Comparison of ENCODE assay signal across 11 mouse cellular contexts in genomic region chr17:24480201-24480826, GRCm38 (mm10). TPM values are rescaled to one million over a fixed set of nuclear protein-coding genes. Genes with fewer than 3 reads are reported as not detected.
A peak's percentile ranks its signal among the peaks of the same experiment; 100 is the strongest.
DNase-seq lines count a peak whose midpoint lies in the region; ATAC-seq and TF ChIP-seq lines count a peak whose summit lies in the region.
"Had no signal": no experiment of that assay in that cellular context is flagged by ENCODE, and none has a peak within 500 bp of the region (broad histone marks: within the 10 kb centered on the region; RNA-seq: fewer than 3 reads in every experiment).

No protein-coding gene starts in this region.

- no peak overlapping the region for H3K4me3 ChIP-seq in kidney, postnatal 0 days (replicated peaks; ENCODE audit: low read depth, low read length)
- H3K4me3 ChIP-seq in cortical plate, adult 2 months (ENCODE audit: insufficient read depth, low read length) = no peak overlapping the region
- H3K4me3 ChIP-seq in liver, postnatal 0 days (ENCODE audit: low read depth, low read length) = no peak overlapping the region
- H3K4me3 ChIP-seq in cerebellum, adult 2 months (replicated peaks; ENCODE audit: insufficient read depth, low read depth, low read length) = no peak overlapping the region

- H3K9me3 ChIP-seq in kidney, postnatal 0 days (replicated peaks; ENCODE audit: low read length) = no peaks in the 10 kb centered on the region
- H3K9me3 ChIP-seq in liver, postnatal 0 days (ENCODE audit: low read length) = no peaks in the 10 kb centered on the region
- H3K9me3 ChIP-seq: limb, embryonic 15.5 days had no signal

- no peak overlapping the region for H3K4me2 ChIP-seq in kidney, postnatal 0 days (ENCODE audit: low read length)
- no peak overlapping the region for H3K4me2 ChIP-seq in liver, postnatal 0 days (ENCODE audit: low read depth, low read length)
- H3K4me2 ChIP-seq: limb, embryonic 15.5 days had no signal

- WGBS in kidney, postnatal 0 days = 44% methylated on average over 3 of the region's 3 CpGs
- WGBS in liver, postnatal 0 days (ENCODE audit: insufficient replicate concordance) = 53% methylated on average over 3 of the region's 3 CpGs
- WGBS in cerebellum, adult 2 months = 33% methylated on average over 3 of the region's 3 CpGs

- no peak for ATAC-seq in kidney, postnatal 0 days (replicated peaks; ENCODE audit: low FRiP score, low read depth)
- no peak for ATAC-seq in liver, postnatal 0 days

- no peak for TF ChIP-seq POLR2A in cortical plate, adult 2 months (IDR thresholded peaks at IDR 0.05; ENCODE audit: extremely low read depth, insufficient read depth, low read length)
- TF ChIP-seq POLR2A in cerebellum, adult 2 months (IDR thresholded peaks at IDR 0.05; ENCODE audit: borderline replicate concordance, insufficient read depth, low read length) = no peak

- H3K9ac ChIP-seq in kidney, postnatal 0 days (ENCODE audit: low read depth, low read length) = no peak overlapping the region
- no peak overlapping the region for H3K9ac ChIP-seq in liver, postnatal 0 days (replicated peaks)
- H3K9ac ChIP-seq: limb, embryonic 15.5 days had no signal

- H3K27ac ChIP-seq in kidney, postnatal 0 days = no peak overlapping the region
- H3K27ac ChIP-seq in cortical plate, adult 2 months (ENCODE audit: insufficient read depth, low read length) = no peak overlapping the region
- no peak overlapping the region for H3K27ac ChIP-seq in liver, postnatal 0 days (ENCODE audit: low read depth)
- H3K27ac ChIP-seq in cerebellum, adult 2 months (ENCODE audit: insufficient read depth, low read length) = no peak overlapping the region
- H3K27ac ChIP-seq: limb, embryonic 15.5 days had no signal

- peaks cover 19% of the 10 kb centered on the region for H3K36me3 ChIP-seq in kidney, postnatal 0 days (ENCODE audit: insufficient read depth, low read length)
- peaks cover 19% of the 10 kb centered on the region for H3K36me3 ChIP-seq in liver, postnatal 0 days (replicated peaks; ENCODE audit: insufficient read depth, low read length)

- TF ChIP-seq CTCF in kidney, postnatal 0 days (IDR thresholded peaks at IDR 0.05; ENCODE audit: low read depth) = peak; percentile 59
- TF ChIP-seq CTCF in cortical plate, adult 2 months (IDR thresholded peaks at IDR 0.05; ENCODE audit: extremely low read depth, insufficient read depth, low read length) = peak; percentile 46
- peak; percentile 44 for TF ChIP-seq CTCF in liver, postnatal 0 days (IDR thresholded peaks at IDR 0.05; ENCODE audit: low read depth)
- no peak; the same call in 1 of the 2 replicates for TF ChIP-seq CTCF in cerebellum, adult 2 months (IDR thresholded peaks at IDR 0.05; ENCODE audit: borderline replicate concordance, insufficient read depth, low read depth, low read length)

- no peaks in the 10 kb centered on the region for H3K27me3 ChIP-seq in kidney, postnatal 0 days (ENCODE audit: insufficient read depth, low read length)
- no peaks in the 10 kb centered on the region for H3K27me3 ChIP-seq in liver, postnatal 0 days (ENCODE audit: insufficient read depth, low read length)
- H3K27me3 ChIP-seq in cerebellum, adult 2 months (ENCODE audit: control insufficient read depth, insufficient read depth, low read length) = no peaks in the 10 kb centered on the region
- H3K27me3 ChIP-seq: limb, embryonic 15.5 days had no signal

- no peak for TF ChIP-seq EP300 in liver, postnatal 0 days (IDR thresholded peaks at IDR 0.05; ENCODE audit: low read depth)

- peaks cover 7% of the 10 kb centered on the region for H3K4me1 ChIP-seq in kidney, postnatal 0 days (replicated peaks; ENCODE audit: insufficient read depth, low read length)
- peaks cover 7% of the 10 kb centered on the region for H3K4me1 ChIP-seq in cortical plate, adult 2 months (ENCODE audit: control insufficient read depth, insufficient read depth, low read length)
- peaks cover 11% of the 10 kb centered on the region for H3K4me1 ChIP-seq in liver, postnatal 0 days (ENCODE audit: insufficient read depth)
- peaks cover 14% of the 10 kb centered on the region for H3K4me1 ChIP-seq in cerebellum, adult 2 months (ENCODE audit: control insufficient read depth, insufficient read depth, low read length)

- peak; percentile 48 for DNase-seq in kidney, postnatal 0 days (ENCODE audit: low spot score)
- DNase-seq in kidney, adult 11 months = no peak
- DNase-seq in ES-CJ7 (ENCODE audit: low read depth, low spot score) = peak; percentile 71
- no peak for DNase-seq in liver, postnatal 0 days
- no peak for DNase-seq in cerebellum, adult 2 months
- no peak for DNase-seq in urinary bladder, postnatal 14 days (ENCODE audit: low spot score)
- DNase-seq in thymus, postnatal 4 days = no peak
- DNase-seq: adrenal gland, adult 2 months; heart, postnatal 10 days had no signal

RNA-seq across cellular contexts. Expression of gene Mlst8, which starts 1.4 kb away (rescaled TPM):
- polyA plus RNA-seq in kidney, postnatal 0 days (2015; fragmentation: Nextera tagmentation; extraction: Ambion mirVana) = 24.1 and 24.2 TPM in 2 replicates
- polyA plus RNA-seq in cortical plate, adult 2 months (2012; rRNA removed) = 37.0 and 39.1 TPM in 2 replicates
- 6.2 and 8.1 TPM in 2 replicates for polyA plus RNA-seq in liver, postnatal 0 days (2015; fragmentation: Nextera tagmentation; extraction: Ambion mirVana)
- 55.9 and 63.5 TPM in 2 replicates for polyA plus RNA-seq in cerebellum, adult 2 months (2012; rRNA removed)

RNA-seq across cellular contexts. Expression of gene Bricd5, which starts 6.6 kb away (rescaled TPM):
- polyA plus RNA-seq in kidney, postnatal 0 days (2015; fragmentation: Nextera tagmentation; extraction: Ambion mirVana) = 1.2 and 1.6 TPM in 2 replicates
- polyA plus RNA-seq in cortical plate, adult 2 months (2012; rRNA removed) = 1.1 and 1.4 TPM in 2 replicates
- not detected in 2 replicates for polyA plus RNA-seq in liver, postnatal 0 days (2015; fragmentation: Nextera tagmentation; extraction: Ambion mirVana)
- 2.3 TPM in 2 replicates for polyA plus RNA-seq in cerebellum, adult 2 months (2012; rRNA removed)
- polyA plus RNA-seq: limb, embryonic 15.5 days had no signal

RNA-seq across cellular contexts. Expression of gene Caskin1, which starts 8.1 kb away (rescaled TPM):
- polyA plus RNA-seq in kidney, postnatal 0 days (2015; fragmentation: Nextera tagmentation; extraction: Ambion mirVana) = 0.82 and 1.1 TPM in 2 replicates
- 106 and 109 TPM in 2 replicates for polyA plus RNA-seq in cortical plate, adult 2 months (2012; rRNA removed)
- not detected in 2 replicates for polyA plus RNA-seq in liver, postnatal 0 days (2015; fragmentation: Nextera tagmentation; extraction: Ambion mirVana)
- 122 and 127 TPM in 2 replicates for polyA plus RNA-seq in cerebellum, adult 2 months (2012; rRNA removed)

RNA-seq across cellular contexts. Expression of gene Pgp, which starts 10.1 kb away (rescaled TPM):
- polyA plus RNA-seq in kidney, postnatal 0 days (2015; fragmentation: Nextera tagmentation; extraction: Ambion mirVana) = 61.7 and 64.0 TPM in 2 replicates
- polyA plus RNA-seq in cortical plate, adult 2 months (2012; rRNA removed) = 97.1 and 99.3 TPM in 2 replicates
- 35.6 and 40.9 TPM in 2 replicates for polyA plus RNA-seq in liver, postnatal 0 days (2015; fragmentation: Nextera tagmentation; extraction: Ambion mirVana)
- polyA plus RNA-seq in cerebellum, adult 2 months (2012; rRNA removed) = 126 and 133 TPM in 2 replicates

RNA-seq across cellular contexts. Expression of gene E4f1, which starts 10.2 kb away (rescaled TPM):
- 9.8 and 12.0 TPM in 2 replicates for polyA plus RNA-seq in kidney, postnatal 0 days (2015; fragmentation: Nextera tagmentation; extraction: Ambion mirVana)
- polyA plus RNA-seq in cortical plate, adult 2 months (2012; rRNA removed) = 77.3 and 79.2 TPM in 2 replicates
- polyA plus RNA-seq in liver, postnatal 0 days (2015; fragmentation: Nextera tagmentation; extraction: Ambion mirVana) = 4.5 and 6.4 TPM in 2 replicates
- polyA plus RNA-seq in cerebellum, adult 2 months (2012; rRNA removed) = 79.4 and 80.6 TPM in 2 replicates

Comparison
In these comparisons a context has a peak if more than half of its experiments do, and no peak if none do; other contexts are left out.
1. DNase-seq: peak in kidney, postnatal 0 days (single experiment) and ES-CJ7 (single experiment); none in kidney, adult 11 months (single experiment), liver, postnatal 0 days (single experiment), cerebellum, adult 2 months (0 of 2), urinary bladder, postnatal 14 days (single experiment) and thymus, postnatal 4 days (single experiment).
2. RNA of gene Caskin1, which starts 8.1 kb away (polyA plus RNA-seq): 122 to 127 TPM in cerebellum, adult 2 months and 106 to 109 TPM in cortical plate, adult 2 months; 0.82 to 1.1 TPM in kidney, postnatal 0 days and not detected in liver, postnatal 0 days; every median in the first group is over 10 times any median in the second.